Mouse (Mus musculus): Measurements from ENCODE around the gene Fam205a1. TPM values are rescaled to one million over a fixed set of nuclear protein-coding genes. Genes with fewer than 3 reads are reported as not detected.

Fam205a1 gene
- total RNA-seq, 4 experiments from 2014 or later = not detected

Other genes with a start within 250 kb of the Fam205a1 start
- gene Gm10591, start 241.7 kb downstream of the Fam205a1 start, total RNA-seq (2022) = not detected
- 10 to 100 TPM in 2 of 4 experiments, 1 to 10 TPM in 2; 7.6 to 16.1 (median 10.5) TPM for gene Gm2564, start 224.2 kb downstream of the Fam205a1 start, total RNA-seq (2022)
- gene Ccl27b, start 198.6 kb downstream of the Fam205a1 start, total RNA-seq (2022) = not detected
- gene Il11ra2, start 192.0 kb downstream of the Fam205a1 start, total RNA-seq (2022) = under 1 TPM in 1 of 4 experiments, not detected in 3; 0.76 TPM
- gene 4930578G10Rik, start 118.3 kb downstream of the Fam205a1 start, total RNA-seq (2022) = under 1 TPM in 3 of 4 experiments, not detected in 1; 0.44 to 0.97 (median 0.51) TPM
- not detected for gene Ccl19, start 97.3 kb downstream of the Fam205a1 start, total RNA-seq (2022)
- 10 to 100 TPM in 2 of 4 experiments, 1 to 10 TPM in 2; 7.4 to 13.9 (median 10.1) TPM for gene Ccl21a, start 79.9 kb downstream of the Fam205a1 start, total RNA-seq (2022)
- not detected for gene Gm12394, start 2.9 kb upstream of the Fam205a1 start, total RNA-seq (2022)
- under 1 TPM; 0.53 to 0.75 (median 0.56) TPM for gene Fam205c, start 20.3 kb upstream of the Fam205a1 start, total RNA-seq (2022)
- gene Phf24, start 62.8 kb upstream of the Fam205a1 start, total RNA-seq (2022) = under 1 TPM; 0.27 to 0.67 (median 0.50) TPM
- 100 to 1,000 TPM; 203 to 225 (median 211) TPM for gene Dnajb5, start 95.9 kb upstream of the Fam205a1 start, total RNA-seq (2022)
- not detected for gene 1700022I11Rik, start 115.7 kb upstream of the Fam205a1 start, total RNA-seq (2022)
- gene Vcp, start 146.6 kb upstream of the Fam205a1 start, total RNA-seq (2022) = 100 to 1,000 TPM; 252 to 285 (median 260) TPM
- gene Fancg, start 156.6 kb upstream of the Fam205a1 start, total RNA-seq (2022) = 1 to 10 TPM; 1.1 to 2.2 (median 1.5) TPM
- gene Pigo, start 171.9 kb upstream of the Fam205a1 start, total RNA-seq (2022) = 1 to 10 TPM; 4.8 to 8.1 (median 5.9) TPM
- 100 to 1,000 TPM in 2 of 4 experiments, 10 to 100 TPM in 2; 88.7 to 116 (median 107) TPM for gene Stoml2, start 177.8 kb upstream of the Fam205a1 start, total RNA-seq (2022)
- gene Fam214b, start 192.3 kb upstream of the Fam205a1 start, total RNA-seq (2022) = 10 to 100 TPM; 25.3 to 30.3 (median 26.4) TPM
- 1 to 10 TPM; 1.2 to 2.8 (median 1.5) TPM for gene Unc13b, start 205.1 kb upstream of the Fam205a1 start, total RNA-seq (2022)

Measured in gastrocnemius, adult 8-10 months (tissue).